Mouse (Mus musculus) ovary, postnatal 10 days (tissue): ENCODE data around the gene Dok5.

ENCODE experiments used
- DNase-seq: peaks from one replicate; pipeline ENCODE4 v3.0.0; 2022; ENCODE audit warnings: low spot score

Gene Dok5

GRCm38 (mm10) chr2:170738446-170738845, 6.8 kb downstream of the Dok5 start:
- no peak for DNase-seq

GRCm38 (mm10) chr2:170738891-170739290, 7.3 kb downstream of the Dok5 start:
- no peak for DNase-seq

- no peak for DNase-seq
Observed at GRCm38 (mm10) chr2:170739713-170740365, 8.2 kb downstream of the Dok5 start.

DNA sequence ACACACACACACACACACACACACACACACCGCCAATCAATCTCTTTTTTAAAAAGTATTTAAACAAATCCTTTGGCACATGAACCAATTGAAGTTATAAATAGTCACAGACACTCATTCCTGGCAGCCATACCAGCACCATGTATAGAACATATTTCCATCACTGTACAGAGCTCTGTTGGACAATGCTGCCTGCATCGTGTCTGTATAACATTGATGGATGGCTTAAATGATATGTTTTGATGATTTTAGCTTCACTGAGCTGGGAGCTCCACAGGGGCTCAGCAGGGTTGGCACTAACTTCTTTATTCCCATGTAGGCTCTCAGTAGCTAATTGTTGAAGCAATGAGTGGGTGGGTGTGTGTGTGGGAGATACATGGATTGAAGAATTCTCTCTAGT, 11.9 kb downstream of the Dok5 start:
- DNase-seq: no peak

DNA sequence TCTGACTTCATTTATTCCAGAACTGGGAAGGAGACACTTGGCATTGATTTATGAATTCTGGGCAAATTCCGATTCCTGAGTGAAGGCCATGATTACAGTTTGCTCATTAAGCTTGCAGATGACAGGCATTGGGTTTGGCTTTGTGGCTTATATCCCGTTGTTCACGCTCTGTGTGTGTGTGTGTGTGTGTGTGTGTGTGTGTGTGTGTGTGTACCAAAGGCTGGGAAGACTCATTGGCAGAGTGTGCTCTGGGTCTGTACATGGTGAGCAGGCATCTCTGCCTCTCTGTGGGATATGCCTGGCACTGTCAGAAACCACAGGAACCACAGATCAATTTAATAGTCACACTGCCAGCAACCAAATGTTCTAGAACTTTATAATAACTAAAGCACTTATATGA, 17.3 kb downstream of the Dok5 start:
- DNase-seq: no peak

DNA sequence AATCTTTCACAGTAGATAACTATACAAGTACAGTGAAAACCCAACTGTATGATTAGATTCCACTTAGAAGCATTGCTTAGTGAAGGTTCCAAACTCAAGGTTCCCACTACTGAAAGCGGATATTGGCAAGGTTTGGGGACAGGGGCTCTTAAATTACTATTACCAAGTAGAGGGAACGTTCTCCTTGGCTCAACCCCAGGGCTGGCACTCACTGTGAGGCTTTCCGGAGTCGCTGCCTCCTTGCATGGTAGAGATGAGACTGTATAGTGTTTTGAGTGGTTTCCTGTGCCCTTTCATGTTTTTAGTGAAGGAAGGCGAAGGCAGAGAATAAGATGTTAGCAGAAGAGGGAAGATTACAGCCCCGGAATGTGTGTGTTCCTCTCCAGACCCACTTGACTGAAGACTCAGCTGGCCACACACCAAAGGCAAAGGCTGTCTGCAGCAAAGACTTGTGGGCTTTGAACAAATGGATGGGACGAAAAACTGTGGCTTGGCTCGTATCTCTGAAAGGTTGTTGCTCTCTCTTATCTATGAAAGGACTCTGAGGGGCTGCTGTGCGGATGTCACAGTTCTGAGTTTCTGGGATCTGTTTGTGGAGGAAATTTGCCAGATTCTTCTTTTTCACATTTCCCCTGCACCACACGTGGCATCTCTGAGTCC, 20.7 kb downstream of the Dok5 start:
- no peak for DNase-seq

GRCm38 (mm10) chr2:170755817-170756216, 24.2 kb downstream of the Dok5 start:
- DNase-seq: no peak

DNA sequence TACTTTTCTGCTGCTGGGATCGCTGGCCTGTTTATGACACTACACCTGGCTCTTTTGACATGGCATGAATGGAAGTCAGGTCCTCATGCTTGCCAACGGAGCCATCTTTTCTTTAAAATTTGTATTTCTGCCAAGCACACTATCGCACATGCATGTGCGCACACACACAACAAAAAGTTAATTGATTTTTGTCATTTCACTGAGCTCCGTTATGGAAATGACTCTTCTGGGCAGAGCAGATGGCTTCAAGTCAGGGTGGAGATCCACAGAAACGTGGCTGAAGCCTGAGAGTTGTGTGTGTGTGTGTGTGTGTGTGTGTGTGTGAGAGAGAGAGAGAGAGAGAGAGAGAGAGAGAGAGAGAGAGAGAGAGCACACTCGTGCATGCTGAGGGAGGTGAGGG, 25.1 kb downstream of the Dok5 start:
- no peak for DNase-seq

DNA sequence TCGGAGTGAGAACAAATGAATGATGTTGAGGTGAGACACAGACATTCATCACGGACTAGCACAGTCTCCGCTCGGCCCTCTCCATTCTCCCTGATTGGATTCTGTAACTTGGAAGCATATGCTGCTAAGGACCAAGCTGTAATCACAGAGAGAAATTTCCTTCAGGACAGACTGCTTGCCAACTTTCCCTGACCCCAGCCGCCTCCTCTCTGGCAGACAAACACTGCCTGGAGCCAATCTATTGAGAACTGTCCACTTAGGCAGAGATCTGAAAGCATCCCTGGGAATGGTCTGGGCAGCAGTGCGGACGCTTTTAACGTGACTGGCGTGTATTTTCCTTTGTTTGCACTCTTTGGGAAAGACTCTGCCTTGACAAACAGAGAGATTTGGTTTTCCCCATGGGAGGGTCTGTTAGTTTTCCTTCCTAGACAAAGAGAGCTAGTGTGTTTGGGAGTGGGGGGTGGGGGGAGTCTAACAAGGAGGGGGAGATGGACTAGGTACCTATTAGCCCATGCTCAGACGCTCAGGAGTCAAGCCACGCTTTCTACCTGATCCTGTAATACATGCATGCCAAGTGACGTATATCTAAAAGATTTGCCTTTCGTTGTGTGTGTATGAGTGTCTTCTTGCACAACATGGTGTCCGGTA, 25.7 kb downstream of the Dok5 start:
- DNase-seq: no peak

DNA sequence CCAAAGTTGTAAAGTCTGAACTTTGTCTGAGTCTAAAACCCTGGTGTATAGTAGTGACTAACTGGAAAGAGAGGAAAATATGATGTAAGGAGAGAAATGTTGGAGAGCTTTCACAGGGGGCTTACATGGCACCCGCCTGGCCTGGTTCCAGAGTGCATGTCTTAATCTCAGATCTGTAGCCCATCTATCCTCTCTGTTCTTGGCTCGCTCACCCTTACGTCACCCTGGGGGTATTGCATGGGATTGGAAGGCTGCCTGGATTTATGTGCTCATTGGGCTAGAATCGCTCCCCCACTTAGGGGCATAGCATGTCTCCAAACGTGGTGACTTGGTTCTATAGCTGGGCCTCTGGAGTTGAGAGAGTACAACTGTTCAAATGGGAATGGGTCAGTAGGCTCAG, 26.6 kb downstream of the Dok5 start:
- no peak for DNase-seq

- DNase-seq: no peak
Observed at GRCm38 (mm10) chr2:170764704-170765103, 33.1 kb downstream of the Dok5 start.

- no peak for DNase-seq
Observed at GRCm38 (mm10) chr2:170767243-170767642, 35.6 kb downstream of the Dok5 start.

DNA sequence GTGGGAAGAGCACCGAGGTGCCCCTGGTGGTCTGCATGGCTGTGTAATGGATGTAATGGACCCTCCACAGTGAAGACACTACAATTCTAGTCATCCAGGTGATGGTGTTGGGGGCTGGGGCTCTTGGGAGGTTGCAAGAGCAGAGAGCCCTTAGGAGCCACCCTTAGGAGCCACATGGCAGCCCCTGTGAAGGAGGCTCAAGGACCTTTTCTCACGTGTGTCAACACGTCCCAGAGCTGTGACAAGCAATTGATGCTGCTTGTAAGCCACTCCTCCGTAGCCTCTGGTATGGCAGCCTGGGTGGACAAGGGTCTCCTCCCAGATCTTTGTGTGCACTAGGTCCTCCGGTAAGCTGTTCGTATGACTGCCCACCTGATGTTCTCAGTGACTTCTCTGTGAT, 37.1 kb downstream of the Dok5 start:
- DNase-seq: no peak

GRCm38 (mm10) chr2:170771555-170771954, 39.9 kb downstream of the Dok5 start:
- no peak for DNase-seq

- DNase-seq: no peak
Observed at GRCm38 (mm10) chr2:170772126-170772884, 40.7 kb downstream of the Dok5 start.

- DNase-seq: no peak
Observed at GRCm38 (mm10) chr2:170772885-170773270, 41.3 kb downstream of the Dok5 start.

DNA sequence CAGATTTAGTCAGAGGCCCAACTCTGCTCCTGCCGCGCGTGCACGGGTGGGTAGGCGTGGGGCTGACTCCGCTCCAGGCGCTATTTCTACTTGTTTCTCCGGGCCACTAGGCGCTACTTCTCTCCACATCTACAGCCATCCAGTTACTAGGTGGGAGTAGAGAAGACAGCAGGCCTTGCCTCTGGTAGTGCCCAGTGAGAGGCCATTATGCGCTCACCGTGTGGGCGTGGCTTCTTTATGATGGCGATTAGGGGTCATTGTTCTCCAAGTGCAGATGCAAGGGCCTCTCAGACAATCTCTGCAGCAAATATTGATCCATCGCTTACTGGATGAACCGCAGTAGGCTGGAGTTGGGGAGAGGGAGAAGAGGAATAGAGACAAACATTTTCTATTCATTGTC, 44.0 kb downstream of the Dok5 start:
- DNase-seq: no peak

DNA sequence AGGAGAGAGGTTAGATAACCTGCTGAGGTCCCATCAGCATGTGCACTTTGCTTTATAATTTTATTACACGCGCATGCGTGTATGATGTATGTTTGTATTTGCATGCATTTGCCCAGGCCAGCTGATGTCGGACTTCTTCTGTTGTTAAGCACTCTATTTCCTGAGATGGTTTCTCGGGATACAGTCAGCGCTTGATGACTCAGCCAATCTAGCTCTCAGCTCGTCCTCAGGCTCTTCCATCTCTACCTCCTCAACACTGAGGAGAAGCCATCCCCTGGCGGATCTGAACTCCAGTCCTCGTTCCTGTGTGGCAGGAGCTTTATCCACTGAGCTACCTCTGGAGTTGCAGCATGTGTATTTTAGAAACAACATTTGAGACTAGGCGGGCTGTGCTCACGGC, 44.5 kb downstream of the Dok5 start:
- DNase-seq: no peak

- DNase-seq: no peak
Observed at GRCm38 (mm10) chr2:170777572-170777971, 46.0 kb downstream of the Dok5 start.

GRCm38 (mm10) chr2:170780010-170780750, 48.6 kb downstream of the Dok5 start:
- DNase-seq: no peak

DNA sequence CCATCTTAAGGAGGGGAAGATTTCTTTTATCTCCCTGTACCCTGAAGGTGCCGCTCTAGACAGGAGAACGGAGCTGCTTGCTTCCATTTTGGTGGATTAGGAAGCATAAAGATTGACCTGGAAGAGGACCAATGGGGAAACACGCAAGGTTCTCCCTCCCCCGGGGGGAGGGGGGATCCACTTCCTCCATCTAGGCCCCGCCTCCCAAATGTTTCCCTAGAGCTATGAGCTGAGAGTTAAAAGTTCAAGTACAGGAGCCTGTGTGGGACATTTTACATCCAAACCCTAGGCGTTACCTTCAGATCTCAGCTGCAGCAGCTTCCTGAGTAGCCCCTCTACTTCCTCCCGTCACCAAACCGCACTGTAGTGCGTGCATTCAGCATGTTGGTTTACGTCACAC, 56.5 kb downstream of the Dok5 start:
- DNase-seq: no peak
